Mouse (Mus musculus) ES-Bruce4 (cell line): ENCODE results near the gene Jun.

Experiments used
- CTCF ChIP-seq: IDR thresholded peaks from one replicate; pipeline ENCODE4 v1.8.1; 2011; ENCODE audit warnings: low read depth, low read length
- EP300 ChIP-seq: IDR thresholded peaks from 2 replicates; pipeline ENCODE4 v1.6.1; 2011; ENCODE audit warnings: low read depth, low read length; ENCODE audit not compliant: insufficient read depth

GRCm38 (mm10) chr4:95063609-95064210 lies 11.7 kb upstream of the Jun start:
- TF ChIP-seq CTCF (no peak), EP300 (no peak)
